Mouse (Mus musculus) liver, postnatal 0 days (tissue): Measurements from ENCODE around the gene Sys1.
A peak's percentile ranks its signal among the peaks of the same experiment; 100 is the strongest.

Experiments used
- CTCF ChIP-seq: sonication (generic); IDR thresholded peaks from 2 replicates; pipeline ENCODE4 v1.5.1; 2016; ENCODE audit warnings: antibody characterized with exemption, low read depth
- EP300 ChIP-seq: IDR thresholded peaks from 2 replicates; pipeline ENCODE4 v1.6.1; 2016; ENCODE audit warnings: antibody characterized with exemption, low read depth, mild to moderate bottlenecking

- TF ChIP-seq CTCF (no peak), EP300 (peak; percentile 86)
These were observed 1.8 kb downstream of the Sys1 start for GRCm38 (mm10) chr2:164458535-164458934.
